Mouse (Mus musculus) thymus, postnatal 36 days (tissue): ENCODE data around the gene Gm5891.
"Not testable (repeated sequence)": the region's sequence is repeated elsewhere in the genome, so short reads cannot be mapped to it uniquely, and the experiment has no call there.

Experiments
- DNase-seq, 2 experiments: peaks; one replicate each; pipeline ENCODE4 v3.0.0; 2022; ENCODE audit warnings: mixed read lengths in 2 of 2

The Gm5891 gene

DNA sequence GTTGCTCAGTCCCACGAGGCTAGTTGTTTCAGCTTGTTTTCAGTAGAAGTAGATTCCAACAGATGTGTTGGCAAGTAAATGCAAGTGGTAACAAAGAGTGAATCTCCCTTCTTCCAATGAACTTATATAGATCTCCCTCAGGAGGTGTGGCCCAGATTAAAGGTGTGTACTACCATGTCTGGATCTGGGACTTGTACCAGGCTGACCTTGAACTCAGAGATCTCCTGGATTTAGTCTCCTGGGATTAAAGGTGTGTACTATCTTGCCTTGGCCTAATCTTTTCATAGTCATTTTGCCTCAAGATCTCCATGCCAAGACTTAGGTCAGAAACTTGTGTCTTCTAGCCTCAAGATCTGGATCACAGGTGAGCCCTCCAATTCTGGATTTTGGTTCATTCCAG is at the start of gene Gm5891:
Gene Gm5891, minus strand, starts transcription at position 101 of the 400 bp plus-strand sequence.
- not testable (repeated sequence) for DNase-seq
